Mouse (Mus musculus) heart, adult 2 months (tissue): ENCODE measurements at regions not wholly inside any gene's neighbourhood (a gene's known extent, or its start where the extent isn't known, plus 50 kb on each side); places are given as distances from the start of the nearest gene placed in this dataset.

Experiments
- CTCF ChIP-seq: fragments of 200-600 bp; IDR thresholded peaks from 2 replicates; pipeline ENCODE4 v1.8.1; 2022; ENCODE audit warnings: antibody characterized with exemption, mild to moderate bottlenecking, moderate library complexity
- EP300 ChIP-seq: fragments of 200-500 bp; IDR thresholded peaks from 2 replicates; pipeline ENCODE4 v1.6.1; 2011; ENCODE audit warnings: low read depth, low read length, control low read depth; ENCODE audit not compliant: insufficient read depth
- POLR2A ChIP-seq: fragments of 200-500 bp; IDR thresholded peaks from 2 replicates; pipeline ENCODE4 v1.6.1; 2011; ENCODE audit warnings: mild to moderate bottlenecking, low read depth, low read length, control low read depth; ENCODE audit not compliant: insufficient read depth

DNA sequence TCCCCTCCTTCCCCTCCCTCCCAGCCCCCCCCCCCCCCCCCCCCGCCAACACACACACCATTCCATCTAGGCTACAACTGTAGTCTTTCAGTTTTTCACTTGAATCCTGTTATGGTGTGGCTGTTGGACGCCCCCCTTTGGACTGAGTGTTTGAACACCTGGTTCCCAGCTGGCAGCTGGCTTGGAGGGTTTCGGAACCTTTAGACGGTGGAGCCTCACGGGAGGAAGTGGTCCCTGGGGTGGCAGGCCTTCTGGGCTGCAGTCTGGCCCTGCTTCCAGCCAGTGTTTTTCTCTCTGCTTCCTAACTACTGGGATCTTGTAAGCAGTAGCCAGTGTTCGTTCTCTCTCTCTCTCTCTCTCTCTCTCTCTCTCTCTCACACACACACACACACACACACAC lies 101.4 kb upstream of the Arid2 start:
- TF ChIP-seq CTCF (no peak), POLR2A (no peak), EP300 (no peak)
